In the genomic region with DNA sequence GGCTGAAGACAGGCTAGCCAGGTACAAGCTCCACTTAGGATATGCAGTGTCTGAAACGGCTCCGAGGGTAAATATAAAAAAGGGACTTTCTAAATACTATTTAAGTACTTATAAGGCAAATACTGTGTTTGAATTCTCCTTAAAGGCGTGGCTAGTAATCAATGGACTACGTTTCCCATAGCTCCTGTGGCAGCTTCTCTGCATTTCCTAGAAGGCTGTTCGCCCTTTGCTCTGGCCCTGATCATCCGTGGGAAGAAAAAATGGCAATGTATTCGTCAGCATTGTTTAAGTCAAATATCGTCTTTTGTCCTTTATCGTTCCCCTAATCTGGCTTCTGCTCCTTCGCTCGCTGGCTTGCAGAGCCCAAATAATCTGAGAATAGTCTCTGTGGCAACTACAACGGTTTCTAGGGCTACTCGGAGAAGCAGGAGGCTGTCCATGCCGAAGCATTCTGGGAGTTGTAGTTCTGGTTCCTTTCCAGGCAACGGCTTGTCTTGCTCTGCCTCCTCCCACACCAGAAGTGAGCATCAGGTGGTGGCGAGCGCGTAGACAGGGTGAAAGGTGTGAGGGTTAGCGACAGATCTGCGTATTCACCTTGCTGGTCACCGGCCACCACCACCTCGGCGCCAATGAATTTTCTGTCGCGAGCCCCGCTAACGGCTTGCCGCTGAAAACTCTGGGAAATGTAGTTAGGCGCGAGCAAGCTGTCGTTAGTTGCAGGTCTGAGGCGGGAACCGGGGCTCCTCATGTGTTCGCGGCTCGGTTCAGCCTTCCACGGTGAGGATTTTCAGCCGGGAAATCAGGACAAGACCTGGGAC, we compare ENCODE assay signal across 8 mouse cellular contexts. TPM values are rescaled to one million over a fixed set of nuclear protein-coding genes. Genes with fewer than 3 reads are reported as not detected.
A peak's percentile ranks its signal among the peaks of the same experiment; 100 is the strongest.
DNase-seq lines count a peak whose midpoint lies in the region; ATAC-seq and TF ChIP-seq lines count a peak whose summit lies in the region.

No protein-coding gene starts in this region.

- no peaks in the 10 kb centered on the region for H3K79me2 ChIP-seq in macrophage (ENCODE audit: inconsistent target)

- no peak for TF ChIP-seq CTCF in gastrocnemius, adult 2 months (IDR thresholded peaks at IDR 0.05)
- no peak for TF ChIP-seq CTCF in left cerebral cortex, adult 2 months (IDR thresholded peaks at IDR 0.05)

- WGBS in macrophage (ENCODE audit: missing documents), result 1% methylated on average over 36 of the region's 38 CpGs

- peak overlapping the region; percentile 88 for H3K27ac ChIP-seq in gastrocnemius, adult 2 months
- peak overlapping the region; percentile 92 for H3K27ac ChIP-seq in left cerebral cortex, adult 2 months
- H3K27ac ChIP-seq in macrophage, result peak overlapping the region; percentile 25

- intact Hi-C loops in gastrocnemius, adult 2 months (cut with DNase I), result no loop called here
- intact Hi-C loops in left cerebral cortex, adult 2 months (cut with DNase I), result no loop called here

- H3K4me3 ChIP-seq in gastrocnemius, adult 2 months, result peak overlapping the region; percentile 89
- peak overlapping the region; percentile 62 for H3K4me3 ChIP-seq in left cerebral cortex, adult 2 months
- H3K4me3 ChIP-seq in macrophage (ENCODE audit: inconsistent target), result peak overlapping the region; percentile 66

- H3K36me3 ChIP-seq in macrophage (ENCODE audit: inconsistent target), result no peaks in the 10 kb centered on the region; the same call in 1 of the 2 replicates

- DNase-seq in adipocyte (ENCODE audit: low spot score), result peak; percentile 91
- DNase-seq in gastrocnemius, adult 2 months, result peak; percentile 69
- DNase-seq in hindlimb bud, embryonic 11.5 days (ENCODE audit: extremely low spot score, low read depth, low spot score), result peak; percentile 81
- DNase-seq in left cerebral cortex, adult 2 months (ENCODE audit: extremely low spot score in 1 of 2, low spot score in 2 of 2), result peak; percentile 66 to 68
- peak; percentile 85 for DNase-seq in right cerebral cortex, adult 18-20 months
- peak; percentile 62 for DNase-seq in urinary bladder, postnatal 14 days (ENCODE audit: low spot score)

- peak; percentile 96 for ATAC-seq in common myeloid progenitor, adult 5-6 weeks (replicated peaks; ENCODE audit: low read depth, poor library complexity, severe bottlenecking)

RNA-seq across cellular contexts. Expression of gene Ift22, which starts 10.9 kb away (rescaled TPM):
- total RNA-seq in common myeloid progenitor, adult 5-6 weeks (2017), result 3.8 and 15.0 TPM in 2 replicates
- total RNA-seq in gastrocnemius, adult 2 months (2021), result 1 to 10 TPM; 5.4 to 5.8 TPM
- total RNA-seq in left cerebral cortex, adult 2 months (2021), result 10 to 100 TPM; 94.8 to 95.0 TPM
- total RNA-seq in macrophage (2018; cell fraction: chromatin; rRNA removed), result 10 to 100 TPM in 22 of 26 experiments, 1 to 10 TPM in 4; 4.6 to 71.3 (median 30.8) TPM
- total RNA-seq in macrophage (2018; cell fraction: cytosol; rRNA removed), result 10 to 100 TPM; 14.9 to 60.6 (median 30.4) TPM
- total RNA-seq in macrophage (2018; cell fraction: nucleus; rRNA removed), result 10 to 100 TPM in 23 of 26 experiments, 1 to 10 TPM in 3; 4.8 to 55.6 (median 24.6) TPM
- polyA plus RNA-seq in macrophage (2018), result 17.1 to 26.4 TPM (median 22.7 TPM) in 3 replicates

RNA-seq across cellular contexts. Expression of gene Fis1, which starts 34.2 kb away (rescaled TPM):
- total RNA-seq in common myeloid progenitor, adult 5-6 weeks (2017), result 101 and 120 TPM in 2 replicates
- 100 to 1,000 TPM; 179 to 181 TPM for total RNA-seq in gastrocnemius, adult 2 months (2021)
- 100 to 1,000 TPM; 256 to 271 TPM for total RNA-seq in left cerebral cortex, adult 2 months (2021)
- total RNA-seq in macrophage (2018; cell fraction: chromatin; rRNA removed), result 10 to 100 TPM; 18.4 to 54.2 (median 37.2) TPM
- 100 to 1,000 TPM; 161 to 234 (median 205) TPM for total RNA-seq in macrophage (2018; cell fraction: cytosol; rRNA removed)
- total RNA-seq in macrophage (2018; cell fraction: nucleus; rRNA removed), result 10 to 100 TPM; 35.0 to 87.4 (median 55.9) TPM
- 118 to 217 TPM (median 182 TPM) in 3 replicates for polyA plus RNA-seq in macrophage (2018)

RNA-seq across cellular contexts. Expression of gene Col26a1, which starts 35.9 kb away (rescaled TPM):
- not detected in 2 replicates for total RNA-seq in common myeloid progenitor, adult 5-6 weeks (2017)
- total RNA-seq in gastrocnemius, adult 2 months (2021), result 1 to 10 TPM; 1.4 to 2.1 TPM
- 10 to 100 TPM in 1 of 2 experiments, 1 to 10 TPM in 1; 9.4 to 12.8 TPM for total RNA-seq in left cerebral cortex, adult 2 months (2021)
- total RNA-seq in macrophage (2018; cell fraction: chromatin; rRNA removed), result 1 to 10 TPM in 1 of 26 experiments, not detected in 25; 3.5 TPM
- total RNA-seq in macrophage (2018; cell fraction: cytosol; rRNA removed), result not detected
- under 1 TPM in 1 of 26 experiments, not detected in 25; 0.31 TPM for total RNA-seq in macrophage (2018; cell fraction: nucleus; rRNA removed)
- not detected in 3 replicates for polyA plus RNA-seq in macrophage (2018)

RNA-seq across cellular contexts. Expression of gene Cldn15, which starts 47.6 kb away (rescaled TPM):
- 1.3 and 1.8 TPM in 2 replicates for total RNA-seq in common myeloid progenitor, adult 5-6 weeks (2017)
- total RNA-seq in gastrocnemius, adult 2 months (2021), result 1 to 10 TPM; 2.1 to 2.3 TPM
- total RNA-seq in left cerebral cortex, adult 2 months (2021), result under 1 TPM; 0.30 to 0.32 TPM
- total RNA-seq in macrophage (2018; cell fraction: chromatin; rRNA removed), result under 1 TPM in 6 of 26 experiments, not detected in 20; 0.36 to 0.71 (median 0.45) TPM
- total RNA-seq in macrophage (2018; cell fraction: cytosol; rRNA removed), result under 1 TPM in 4 of 26 experiments, not detected in 22; 0.10 to 0.43 (median 0.19) TPM
- total RNA-seq in macrophage (2018; cell fraction: nucleus; rRNA removed), result under 1 TPM in 7 of 26 experiments, not detected in 19; 0.23 to 0.92 (median 0.34) TPM
- polyA plus RNA-seq in macrophage (2018), result not detected in 3 replicates

Comparison
In these comparisons a context has a peak if more than half of its experiments do, and no peak if none do; other contexts are left out.
1. Peak in every context shown above with its lines: DNase-seq, ATAC-seq, H3K4me3 ChIP-seq and H3K27ac ChIP-seq.
2. H3K27ac ChIP-seq: peak in every context shown above with its lines; median percentile 92 in left cerebral cortex, adult 2 months; 88 in gastrocnemius, adult 2 months; 25 in macrophage.